Mouse (Mus musculus) hindbrain, embryonic 16.5 days (tissue): Measurements from ENCODE around the gene Glb1. TPM values are rescaled to one million over a fixed set of nuclear protein-coding genes. Genes with fewer than 3 reads are reported as not detected.

Experiments
- ATAC-seq: fragments of 200-750 bp; cut with Nextera tagmentation; 2 replicates; pipeline ENCODE4 v1.8.0; 2017; ENCODE audit warnings: moderate TSS enrichment, moderate library complexity
- H3K27ac ChIP-seq: fragments of 300-500 bp; sonication (generic); 2 replicates; pipeline ENCODE4 v1.5.1; 2014; ENCODE audit warnings: low read depth, mild to moderate bottlenecking, control low read depth, low read length, moderate library complexity
- H3K27me3 ChIP-seq: fragments of 300-500 bp; sonication (generic); replicated peaks from 2 replicates; pipeline ENCODE4 v1.6.1; 2014; ENCODE audit warnings: low read length; ENCODE audit not compliant: control insufficient read depth, insufficient read depth
- H3K36me3 ChIP-seq: fragments of 300-500 bp; sonication (generic); 2 replicates; pipeline ENCODE4 v1.6.1; 2014; ENCODE audit warnings: mild to moderate bottlenecking, low read length, moderate library complexity, mixed read lengths; ENCODE audit not compliant: control insufficient read depth, insufficient read depth
- H3K4me1 ChIP-seq: fragments of 300-500 bp; sonication (generic); 2 replicates; pipeline ENCODE4 v1.6.1; 2014; ENCODE audit warnings: low read depth, low read length; ENCODE audit not compliant: control insufficient read depth, insufficient read depth
- H3K4me2 ChIP-seq: fragments of 300-500 bp; sonication (generic); 2 replicates; pipeline ENCODE4 v1.6.1; 2014; ENCODE audit warnings: mild to moderate bottlenecking, low read length, control low read depth, moderate library complexity
- H3K4me3 ChIP-seq: fragments of 300-500 bp; sonication (generic); 2 replicates; pipeline ENCODE4 v1.5.1; 2014; ENCODE audit warnings: mild to moderate bottlenecking, low read length, control low read depth, moderate library complexity
- H3K9ac ChIP-seq: fragments of 300-500 bp; sonication (generic); 2 replicates; pipeline ENCODE4 v1.6.1; 2014; ENCODE audit warnings: low read depth, mild to moderate bottlenecking, control low read depth, low read length, moderate library complexity
- H3K9me3 ChIP-seq: fragments of 300-500 bp; sonication (generic); 2 replicates; pipeline ENCODE4 v1.6.1; 2014; ENCODE audit warnings: mild to moderate bottlenecking, low read length, moderate library complexity; ENCODE audit not compliant: control insufficient read depth
- WGBS: fragments of 180-500 bp; shearing (Covaris S2); extraction: QIAGEN DNeasy Blood & Tissue Kit; methylation state at CpG from one replicate; pipeline ENCODE4 v1.1.7; 2014; 5-methylcytosine and 5-hydroxymethylcytosine counted together
- polyA plus RNA-seq: library from polyadenylated mRNA; unstranded; fragments of >200 nt; fragmentation: Nextera tagmentation; extraction: Ambion mirVana; gene quantifications from 2 replicates; pipeline ENCODE4 v1.2.1, GENCODE M21; 2015

The Glb1 gene
- polyA plus RNA-seq, 1 experiment from 2014 or later: 40.1 TPM

DNA sequence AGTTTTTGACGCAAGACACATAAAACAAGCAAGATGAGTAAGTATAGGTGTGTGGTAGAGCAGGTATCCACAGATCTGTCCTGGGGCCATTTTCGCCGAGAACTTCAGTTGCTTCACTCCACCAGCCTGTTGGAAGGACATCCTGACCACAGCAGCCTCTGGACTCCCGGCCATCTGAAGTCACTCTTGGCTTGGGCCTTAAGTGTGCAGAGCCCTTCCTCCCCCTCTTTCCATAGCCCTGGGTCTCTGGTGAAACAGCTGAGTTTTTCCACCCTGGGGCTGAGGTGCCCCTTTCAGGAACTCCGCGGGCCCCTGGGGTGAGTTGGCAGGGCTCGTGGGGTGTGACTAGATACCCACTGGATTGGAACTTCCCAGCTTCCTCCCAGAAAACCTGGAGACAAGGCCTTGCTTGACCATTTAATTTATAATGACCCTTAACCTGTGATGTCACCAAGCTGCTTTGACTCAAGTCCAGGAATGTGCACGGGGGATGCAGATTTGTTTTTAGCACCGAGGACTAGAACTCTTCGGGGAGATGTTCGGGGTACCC is 9.5 kb downstream of the Glb1 start:
- no peak for ATAC-seq
- Histone ChIP-seq H3K4me1 (no peaks in the 10 kb centered on the region), H3K9ac (no peak overlapping the region), H3K9me3 (no peaks in the 10 kb centered on the region), H3K27ac (no peak overlapping the region), H3K4me3 (no peak overlapping the region), H3K4me2 (no peak overlapping the region), H3K27me3 (no peaks in the 10 kb centered on the region), H3K36me3 (peaks cover 17% of the 10 kb centered on the region)
- 95% methylated on average over 11 of the region's 11 CpGs for WGBS

DNA sequence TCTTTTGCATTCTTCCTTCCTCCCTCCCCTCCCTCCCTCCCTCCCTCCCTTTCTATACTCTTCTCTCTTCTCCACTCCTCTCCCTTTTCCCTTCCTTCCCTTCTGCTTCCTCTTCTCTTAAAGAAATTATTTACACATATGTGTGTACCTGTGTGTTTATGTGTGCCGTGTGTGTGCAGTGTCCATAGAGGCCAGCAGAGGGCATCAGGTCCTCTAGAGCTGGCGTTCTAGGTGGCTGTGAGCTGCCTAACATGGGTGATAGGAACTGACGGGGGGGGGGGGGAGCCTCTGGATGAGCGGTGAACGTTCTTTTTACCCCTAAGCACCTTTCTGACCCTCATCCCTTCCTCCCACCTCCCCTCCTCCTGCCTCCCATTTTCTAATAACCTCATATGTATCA is 10.4 kb downstream of the Glb1 start:
- 81% methylated on average over 5 of the region's 5 CpGs for WGBS
- H3K27ac ChIP-seq: no peak overlapping the region
- H3K4me3 ChIP-seq: no peak overlapping the region
- no peak overlapping the region for H3K4me2 ChIP-seq
- no peaks in the 10 kb centered on the region for H3K4me1 ChIP-seq
- peaks cover 12% of the 10 kb centered on the region; the same call in 1 of the 2 replicates for H3K36me3 ChIP-seq
- H3K9ac ChIP-seq: no peak overlapping the region
- H3K27me3 ChIP-seq: no peaks in the 10 kb centered on the region
- no peak for ATAC-seq
- H3K9me3 ChIP-seq: no peaks in the 10 kb centered on the region

DNA sequence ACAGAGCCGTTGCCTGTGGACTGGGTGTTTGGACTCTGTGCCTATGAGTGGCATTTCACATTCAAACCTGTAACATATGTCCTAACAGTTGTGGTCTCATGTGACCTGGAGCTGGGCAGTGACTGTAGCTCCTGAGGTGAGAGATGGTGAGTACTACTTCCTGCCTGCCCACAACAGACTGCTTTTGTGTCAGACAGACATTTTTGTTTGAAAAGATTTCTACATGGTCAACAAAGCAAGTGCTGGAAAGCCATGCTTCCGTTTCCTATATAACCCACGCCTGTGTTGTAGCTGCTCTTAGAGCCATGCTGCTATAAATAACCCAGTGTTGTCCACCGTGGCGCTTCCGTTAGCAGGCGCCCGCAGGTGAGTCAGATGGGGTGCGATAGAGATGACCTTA is 11.5 kb downstream of the Glb1 start:
- no peak overlapping the region for H3K4me2 ChIP-seq
- H3K36me3 ChIP-seq: peaks cover 9% of the 10 kb centered on the region; the same call in 1 of the 2 replicates
- no peak overlapping the region for H3K9ac ChIP-seq
- no peak for ATAC-seq
- H3K4me3 ChIP-seq: no peak overlapping the region
- no peaks in the 10 kb centered on the region for H3K9me3 ChIP-seq
- no peak overlapping the region for H3K27ac ChIP-seq
- WGBS: 95% methylated on average over 9 of the region's 9 CpGs
- H3K4me1 ChIP-seq: no peaks in the 10 kb centered on the region
- H3K27me3 ChIP-seq: no peaks in the 10 kb centered on the region

DNA sequence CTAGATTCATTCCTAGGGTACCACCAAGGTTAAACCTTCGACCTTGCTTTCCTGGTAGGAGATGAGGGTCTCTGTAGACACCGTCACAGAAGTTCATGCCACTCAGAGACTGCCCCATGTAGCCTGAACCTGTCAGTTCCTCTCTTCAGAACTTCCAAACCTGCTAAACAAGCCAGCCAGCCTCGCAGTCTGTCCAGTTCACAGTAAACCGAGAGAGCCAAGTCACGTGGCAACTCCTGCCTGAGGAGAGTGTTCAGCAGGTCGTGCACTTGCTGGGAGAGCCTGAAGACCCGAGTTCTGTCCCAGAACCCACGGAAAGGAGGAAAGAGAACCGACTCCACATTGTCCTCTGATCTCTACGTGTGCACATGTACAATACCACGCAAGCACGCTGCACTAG is 13.0 kb downstream of the Glb1 start:
- Histone ChIP-seq H3K4me3 (no peak overlapping the region), H3K4me2 (no peak overlapping the region), H3K4me1 (no peaks in the 10 kb centered on the region), H3K9me3 (no peaks in the 10 kb centered on the region), H3K27ac (no peak overlapping the region), H3K27me3 (no peaks in the 10 kb centered on the region), H3K9ac (no peak overlapping the region), H3K36me3 (peaks cover 9% of the 10 kb centered on the region; the same call in 1 of the 2 replicates)
- no peak for ATAC-seq
- 93% methylated on average over 12 of the region's 12 CpGs for WGBS

DNA sequence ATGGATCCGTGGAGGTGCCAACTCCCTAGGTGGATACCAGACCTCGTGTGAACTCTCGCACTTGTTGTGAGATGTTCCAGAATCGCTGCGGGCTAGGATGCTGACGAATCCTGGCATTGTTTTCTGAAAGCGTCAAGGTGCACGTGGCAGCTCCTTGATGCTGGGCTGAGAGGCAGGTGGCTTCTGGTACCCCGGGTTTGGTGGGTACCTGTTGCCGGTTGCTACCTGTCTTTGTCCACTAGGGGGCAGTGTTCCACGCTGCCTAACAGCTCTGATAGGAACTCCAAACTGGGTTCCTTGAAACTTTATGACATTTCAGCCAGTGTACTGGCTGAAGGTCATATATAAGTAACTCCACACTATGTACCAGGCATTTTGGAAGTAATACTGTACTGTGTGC is 14.8 kb downstream of the Glb1 start:
- H3K27me3 ChIP-seq: no peaks in the 10 kb centered on the region
- ATAC-seq: no peak
- no peak overlapping the region for H3K4me2 ChIP-seq
- no peak overlapping the region for H3K27ac ChIP-seq
- no peak overlapping the region for H3K9ac ChIP-seq
- no peaks in the 10 kb centered on the region for H3K4me1 ChIP-seq
- peaks cover 3% of the 10 kb centered on the region; the same call in 1 of the 2 replicates for H3K36me3 ChIP-seq
- H3K9me3 ChIP-seq: no peaks in the 10 kb centered on the region
- H3K4me3 ChIP-seq: no peak overlapping the region
- WGBS: 22% methylated on average over 11 of the region's 11 CpGs

DNA sequence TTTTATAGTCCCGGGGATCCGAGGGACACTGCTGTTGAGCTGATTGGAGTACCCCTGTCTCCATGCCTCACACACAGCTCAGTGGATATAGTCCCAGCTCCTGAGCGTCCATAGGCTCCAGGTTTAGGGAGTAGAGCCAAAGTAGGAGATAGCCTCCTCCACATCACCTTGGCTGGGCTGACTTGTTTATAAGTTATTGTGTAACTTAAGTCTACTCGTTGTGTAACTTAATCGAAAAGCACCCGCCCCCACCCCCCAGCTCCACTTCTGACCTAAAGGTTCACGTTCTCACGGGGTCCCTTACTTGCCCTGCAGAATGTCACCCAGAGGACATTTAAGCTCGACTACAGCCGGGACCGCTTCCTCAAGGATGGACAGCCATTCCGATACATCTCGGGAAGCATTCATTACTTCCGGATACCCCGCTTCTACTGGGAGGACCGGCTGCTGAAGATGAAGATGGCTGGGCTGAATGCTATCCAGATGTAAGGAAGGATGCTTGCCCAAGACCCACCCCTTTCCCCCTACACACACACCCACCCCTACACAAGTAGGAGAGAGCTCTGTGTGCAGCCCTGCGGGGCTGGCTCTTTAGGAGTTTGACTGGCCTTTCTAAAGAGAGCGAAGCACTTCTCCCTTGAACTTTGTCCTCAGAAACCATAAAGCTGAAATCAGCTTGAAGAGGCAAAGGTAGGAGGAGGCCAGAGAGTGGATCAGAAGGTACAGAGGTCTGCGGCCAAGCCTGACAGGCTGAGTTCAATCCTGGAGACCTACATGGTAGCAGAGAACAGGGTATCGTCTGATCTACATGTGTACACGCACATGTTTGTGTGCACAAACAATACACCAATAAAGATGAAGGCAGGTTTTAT is 16.0 kb downstream of the Glb1 start:
- Histone ChIP-seq H3K4me3 (no peak overlapping the region), H3K4me2 (no peak overlapping the region), H3K9me3 (no peaks in the 10 kb centered on the region), H3K27me3 (no peaks in the 10 kb centered on the region), H3K27ac (no peak overlapping the region), H3K9ac (no peak overlapping the region), H3K36me3 (peaks cover 5% of the 10 kb centered on the region; the same call in 1 of the 2 replicates), H3K4me1 (no peaks in the 10 kb centered on the region)
- ATAC-seq: no peak
- WGBS: 92% methylated on average over 21 of the region's 21 CpGs

DNA sequence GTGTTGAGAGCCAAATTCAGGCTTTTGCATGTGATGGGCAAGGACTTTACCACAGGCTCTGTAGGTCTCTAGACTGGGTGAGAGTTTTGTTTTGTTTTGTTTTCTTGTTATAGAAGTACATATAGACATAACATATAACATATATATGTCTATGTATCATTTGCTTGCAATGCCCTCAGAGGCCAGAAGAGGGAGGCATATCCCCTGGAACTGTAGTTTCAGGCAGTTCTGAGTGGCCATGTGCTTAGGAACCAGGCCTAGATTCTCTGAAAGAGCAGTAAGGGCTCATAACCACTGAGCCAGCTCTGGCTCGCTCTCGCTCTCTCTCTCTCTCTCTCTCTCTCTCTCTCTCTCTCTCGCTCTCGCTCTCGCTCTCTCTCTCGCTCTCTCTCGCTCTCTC is 17.3 kb downstream of the Glb1 start:
- Histone ChIP-seq H3K4me2 (no peak overlapping the region), H3K9me3 (no peaks in the 10 kb centered on the region), H3K4me3 (no peak overlapping the region), H3K9ac (no peak overlapping the region), H3K4me1 (no peaks in the 10 kb centered on the region), H3K27ac (no peak overlapping the region), H3K36me3 (peaks cover 5% of the 10 kb centered on the region; the same call in 1 of the 2 replicates), H3K27me3 (no peaks in the 10 kb centered on the region)
- no peak for ATAC-seq
- WGBS: 81% methylated on average over 7 of the region's 7 CpGs

DNA sequence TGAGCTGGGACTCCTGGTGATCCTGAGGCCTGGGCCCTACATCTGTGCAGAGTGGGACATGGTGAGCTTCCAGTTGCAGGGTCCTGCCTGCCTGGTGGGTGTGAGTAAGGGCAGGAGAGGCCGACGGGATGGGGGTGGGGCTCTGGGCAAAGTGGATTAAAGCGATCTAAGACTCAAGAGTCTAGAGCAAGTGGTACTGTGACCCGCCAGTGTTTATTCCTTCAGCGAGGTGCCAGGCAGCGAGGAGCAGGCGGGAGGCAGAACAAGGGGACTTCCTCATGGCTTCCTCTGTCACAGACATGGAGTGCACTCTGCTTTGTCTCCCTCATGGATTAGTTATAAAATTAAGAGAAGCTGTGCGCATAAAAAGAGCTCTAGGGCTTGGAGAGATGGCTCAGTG is 19.6 kb downstream of the Glb1 start:
- Histone ChIP-seq H3K36me3 (0 out of 2 replicates have a peak, but pooled peaks cover 4% of the 10 kb centered on the region), H3K9ac (no peak overlapping the region), H3K4me3 (no peak overlapping the region), H3K4me1 (no peaks in the 10 kb centered on the region), H3K27me3 (no peaks in the 10 kb centered on the region), H3K4me2 (no peak overlapping the region), H3K27ac (no peak overlapping the region), H3K9me3 (no peaks in the 10 kb centered on the region)
- 93% methylated on average over 8 of the region's 8 CpGs for WGBS
- no peak for ATAC-seq

DNA sequence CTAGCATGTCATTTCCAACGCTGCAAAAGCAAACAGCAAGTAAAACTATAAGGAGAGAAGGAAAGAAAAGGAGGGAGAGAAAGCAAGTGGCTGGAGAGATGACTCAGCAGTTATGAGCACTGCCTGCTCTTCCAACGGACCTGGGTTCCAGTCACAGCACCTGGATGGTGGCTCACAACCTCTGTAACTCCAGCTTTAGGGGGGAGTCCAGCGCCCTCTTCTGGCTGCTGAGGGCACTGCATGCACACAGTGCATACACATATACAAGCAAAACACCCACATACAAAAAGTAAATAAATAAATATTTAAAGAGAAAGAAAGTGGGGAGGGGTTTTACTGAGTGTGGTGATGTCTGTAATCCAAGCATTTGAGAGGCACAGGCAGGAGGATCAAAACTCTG is 20.2 kb downstream of the Glb1 start:
- WGBS: 75% methylated on average over 3 of the region's 3 CpGs
- no peaks in the 10 kb centered on the region for H3K4me1 ChIP-seq
- ATAC-seq: no peak
- H3K4me2 ChIP-seq: no peak overlapping the region
- H3K27me3 ChIP-seq: no peaks in the 10 kb centered on the region
- H3K36me3 ChIP-seq: 0 out of 2 replicates have a peak, but pooled peaks cover 5% of the 10 kb centered on the region
- no peaks in the 10 kb centered on the region for H3K9me3 ChIP-seq
- H3K4me3 ChIP-seq: no peak overlapping the region
- H3K9ac ChIP-seq: no peak overlapping the region
- H3K27ac ChIP-seq: no peak overlapping the region
